Mouse (Mus musculus) embryonic fibroblast, embryonic 13.5 days (primary cell): ENCODE measurements around the gene Dlg2.

Source experiments
- CTCF ChIP-seq: IDR thresholded peaks from 2 replicates; pipeline ENCODE4 v1.5.1; 2011; ENCODE audit warnings: mild to moderate bottlenecking, control low read depth, low read length, moderate library complexity, borderline replicate concordance; ENCODE audit not compliant: insufficient read depth
- POLR2A ChIP-seq: IDR thresholded peaks from 2 replicates; pipeline ENCODE4 v1.6.1; 2011; ENCODE audit warnings: low read depth, mild to moderate bottlenecking, control low read depth, low read length, moderate library complexity

- TF ChIP-seq POLR2A (no peak), CTCF (no peak)
These were observed 1887.3 kb downstream of the Dlg2 start for GRCm38 (mm10) chr7:92363800-92364199.
